Mouse (Mus musculus) neural tube, embryonic 13.5 days (tissue): ENCODE measurements around the gene Prmt7. TPM values are rescaled to one million over a fixed set of nuclear protein-coding genes. Genes with fewer than 3 reads are reported as not detected.

Experiments
- ATAC-seq: fragments of 200-750 bp; cut with Nextera tagmentation; 2 replicates; pipeline ENCODE4 v1.8.0; 2017; ENCODE audit warnings: low read depth, mild to moderate bottlenecking, moderate TSS enrichment, moderate library complexity
- H3K27ac ChIP-seq: fragments of 300-500 bp; sonication (generic); replicated peaks from 2 replicates; pipeline ENCODE4 v1.5.1; 2015; ENCODE audit warnings: moderate library complexity, mild to moderate bottlenecking, inconsistent platforms
- H3K27me3 ChIP-seq: fragments of 300-500 bp; sonication (generic); 2 replicates; pipeline ENCODE4 v1.6.1; 2015; ENCODE audit warnings: mild to moderate bottlenecking, inconsistent platforms
- H3K36me3 ChIP-seq: fragments of 300-500 bp; sonication (generic); 2 replicates; pipeline ENCODE4 v1.6.1; 2015; ENCODE audit warnings: mild to moderate bottlenecking, inconsistent platforms
- H3K4me1 ChIP-seq: fragments of 300-500 bp; sonication (generic); replicated peaks from 2 replicates; pipeline ENCODE4 v1.6.1; 2015; ENCODE audit warnings: inconsistent platforms
- H3K4me2 ChIP-seq: fragments of 300-500 bp; sonication (generic); 2 replicates; pipeline ENCODE4 v1.6.1; 2015; ENCODE audit warnings: inconsistent platforms, mild to moderate bottlenecking, moderate library complexity
- H3K4me3 ChIP-seq: fragments of 300-500 bp; sonication (generic); 2 replicates; pipeline ENCODE4 v1.5.1; 2015; ENCODE audit warnings: mild to moderate bottlenecking, inconsistent platforms
- H3K9ac ChIP-seq: fragments of 300-500 bp; sonication (generic); 2 replicates; pipeline ENCODE4 v1.6.1; 2015; ENCODE audit warnings: moderate library complexity, mild to moderate bottlenecking, inconsistent platforms
- H3K9me3 ChIP-seq: fragments of 300-500 bp; sonication (generic); 2 replicates; pipeline ENCODE4 v1.6.1; 2016; ENCODE audit warnings: inconsistent platforms
- WGBS: fragments of 180-500 bp; shearing (Covaris S2); methylation state at CpG from one replicate; pipeline ENCODE4 v1.1.7; 2015; 5-methylcytosine and 5-hydroxymethylcytosine counted together
- polyA plus RNA-seq: library from polyadenylated mRNA; unstranded; fragments of >200 nt; fragmentation: Nextera tagmentation; extraction: Ambion mirVana; gene quantifications from 2 replicates; pipeline ENCODE4 v1.2.1, GENCODE M21; 2015

The Prmt7 gene
- polyA plus RNA-seq, 1 experiment from 2014 or later, result 58.5 TPM

GRCm38 (mm10) chr8:106298846-106299245 lies 88.1 kb downstream of the Prmt7 start:
- Histone ChIP-seq H3K4me2 (no peak overlapping the region), H3K4me1 (peaks cover 50% of the 10 kb centered on the region), H3K36me3 (no peaks in the 10 kb centered on the region), H3K9ac (no peak overlapping the region), H3K27me3 (no peaks in the 10 kb centered on the region), H3K4me3 (no peak overlapping the region), H3K27ac (no peak overlapping the region), H3K9me3 (no peaks in the 10 kb centered on the region)
- no peak for ATAC-seq
- WGBS, result 67% methylated on average over 1 of the region's 1 CpGs

- Histone ChIP-seq H3K4me1 (peaks cover 50% of the 10 kb centered on the region), H3K4me3 (no peak overlapping the region), H3K27me3 (no peaks in the 10 kb centered on the region), H3K36me3 (no peaks in the 10 kb centered on the region), H3K9me3 (no peaks in the 10 kb centered on the region), H3K27ac (peak overlapping the region; percentile 43; the same call in 1 of the 2 replicates), H3K4me2 (no peak overlapping the region), H3K9ac (no peak overlapping the region)
- 83% methylated on average over 3 of the region's 3 CpGs for WGBS
- ATAC-seq, result no peak
Observed at GRCm38 (mm10) chr8:106299686-106300085, 89.0 kb downstream of the Prmt7 start.

GRCm38 (mm10) chr8:106300739-106301715 lies 90.3 kb downstream of the Prmt7 start:
- H3K36me3 ChIP-seq, result no peaks in the 10 kb centered on the region
- 33% methylated on average over 9 of the region's 9 CpGs for WGBS
- peak; percentile 77 for ATAC-seq
- H3K4me3 ChIP-seq, result no peak overlapping the region
- H3K9me3 ChIP-seq, result no peaks in the 10 kb centered on the region
- H3K9ac ChIP-seq, result no peak overlapping the region
- H3K4me1 ChIP-seq, result peaks cover 51% of the 10 kb centered on the region
- peak overlapping the region; percentile 86 for H3K27ac ChIP-seq
- H3K4me2 ChIP-seq, result peak overlapping the region; percentile 25
- no peaks in the 10 kb centered on the region for H3K27me3 ChIP-seq

Other genes with a start within 250 kb of the Prmt7 start
- gene Slc12a4, start 244.8 kb upstream of the Prmt7 start, polyA plus RNA-seq, result 8.7 and 11.0 TPM in 2 replicates
- gene Dpep3, start 231.5 kb upstream of the Prmt7 start, polyA plus RNA-seq, result not detected in 2 replicates
- gene Dus2, start 219.6 kb upstream of the Prmt7 start, polyA plus RNA-seq, result 21.5 and 23.1 TPM in 2 replicates
- gene Dpep2nb, start 205.0 kb upstream of the Prmt7 start, polyA plus RNA-seq, result 0.24 TPM in 1 of 2 replicates, not detected in the other
- 20.7 and 22.2 TPM in 2 replicates for gene Ddx28, start 199.1 kb upstream of the Prmt7 start, polyA plus RNA-seq
- 4.1 and 4.2 TPM in 2 replicates for gene Nfatc3, start 152.1 kb upstream of the Prmt7 start, polyA plus RNA-seq
- 0.34 and 1.3 TPM in 2 replicates for gene Esrp2, start 74.0 kb upstream of the Prmt7 start, polyA plus RNA-seq
- gene Pla2g15, start 60.5 kb upstream of the Prmt7 start, polyA plus RNA-seq, result 18.1 and 18.8 TPM in 2 replicates
- gene Slc7a6, start 42.1 kb upstream of the Prmt7 start, polyA plus RNA-seq, result 67.3 and 72.5 TPM in 2 replicates
- gene Slc7a6os, start within 50 bp of the Prmt7 start, polyA plus RNA-seq, result 37.7 and 41.7 TPM in 2 replicates
- gene Smpd3, start 127.1 kb downstream of the Prmt7 start, polyA plus RNA-seq, result 39.4 and 40.2 TPM in 2 replicates
- 36.7 and 37.3 TPM in 2 replicates for gene Zfp90, start 204.4 kb downstream of the Prmt7 start, polyA plus RNA-seq